22 mouse cellular contexts compared by ENCODE assay signal in genomic region chr4:83888459-83889054, GRCm38 (mm10).
DNase-seq lines count a peak whose midpoint lies in the region; ATAC-seq and TF ChIP-seq lines count a peak whose summit lies in the region.
"Had no signal": no experiment of that assay in that cellular context is flagged by ENCODE, and none has a peak within 500 bp of the region (broad histone marks: within the 10 kb centered on the region; RNA-seq: fewer than 3 reads in every experiment).

No protein-coding gene starts in this region.

- no peak for TF ChIP-seq EP300 in MEL (IDR thresholded peaks at IDR 0.05; ENCODE audit: low read depth in 1 of 2, low read length in 2 of 2)

- DNase-seq in MEL (ENCODE audit: low read depth, low spot score) = peak; percentile 27
- DNase-seq in forebrain, embryonic 14.5 days (ENCODE audit: low spot score) = no peak
- no peak for DNase-seq in layer of hippocampus, adult 11-12 months (ENCODE audit: low spot score)
- DNase-seq: adrenal gland, postnatal 10 days; cerebellum, adult 9-10 months; kidney, adult 9 months; kidney, postnatal 25 days; left cerebral cortex, postnatal 4 days; lung, adult 2 months had no signal

- no peak overlapping the region for H3K4me2 ChIP-seq in forebrain, embryonic 14.5 days (ENCODE audit: low read length)
- no peak overlapping the region for H3K4me2 ChIP-seq in midbrain, embryonic 13.5 days (replicated peaks)
- H3K4me2 ChIP-seq: forebrain, embryonic 15.5 days; intestine, embryonic 15.5 days; midbrain, embryonic 12.5 days had no signal

- peak overlapping the region; percentile 43; the same call in 1 of the 2 replicates for H3K9ac ChIP-seq in MEL (ENCODE audit: control insufficient read depth, low read depth, low read length, poor library complexity, severe bottlenecking)
- no peak overlapping the region for H3K9ac ChIP-seq in forebrain, embryonic 14.5 days (ENCODE audit: low read length)
- no peak overlapping the region for H3K9ac ChIP-seq in midbrain, embryonic 13.5 days (replicated peaks)
- H3K9ac ChIP-seq: forebrain, embryonic 15.5 days; intestine, embryonic 15.5 days; midbrain, embryonic 12.5 days had no signal

- TF ChIP-seq POLR2A in MEL (IDR thresholded peaks at IDR 0.05; ENCODE audit: control insufficient read depth in 1 of 2, insufficient read depth in 1 of 2, low read depth in 1 of 2, low read length in 2 of 2, poor library complexity in 1 of 2) = no peak

- H3K36me3 ChIP-seq in MEL (ENCODE audit: control insufficient read depth in 1 of 2, insufficient read depth in 2 of 2, low read length in 2 of 2) = no peaks in the 10 kb centered on the region
- no peaks in the 10 kb centered on the region for H3K36me3 ChIP-seq in forebrain, embryonic 14.5 days (ENCODE audit: control insufficient read depth, insufficient read depth, low read length)
- no peaks in the 10 kb centered on the region for H3K36me3 ChIP-seq in midbrain, embryonic 13.5 days
- H3K36me3 ChIP-seq: forebrain, embryonic 15.5 days; G1E; heart, embryonic 10.5 days; hindbrain, embryonic 10.5 days; intestine, embryonic 15.5 days; midbrain, embryonic 12.5 days had no signal

- TF ChIP-seq CTCF in MEL (IDR thresholded peaks at IDR 0.05 in 2 of 3, conservative IDR thresholded peaks at IDR 0.05 in 1 of 3; ENCODE audit: control insufficient read depth in 1 of 3, insufficient read depth in 1 of 3, low read depth in 2 of 3, low read length in 3 of 3, poor library complexity in 1 of 3, severe bottlenecking in 1 of 3) = no peak

- H3K4me1 ChIP-seq in MEL (ENCODE audit: control insufficient read depth in 1 of 2, insufficient read depth in 2 of 2, low read length in 2 of 2) = no peaks in the 10 kb centered on the region
- H3K4me1 ChIP-seq in forebrain, embryonic 14.5 days (ENCODE audit: control insufficient read depth, insufficient read depth, low read length) = no peaks in the 10 kb centered on the region
- H3K4me1 ChIP-seq in midbrain, embryonic 13.5 days (replicated peaks) = peaks cover 3% of the 10 kb centered on the region; the same call in 1 of the 2 replicates
- H3K4me1 ChIP-seq: forebrain, embryonic 15.5 days; heart, embryonic 10.5 days; intestine, embryonic 15.5 days; midbrain, embryonic 12.5 days had no signal

- H3K27me3 ChIP-seq in MEL (ENCODE audit: control insufficient read depth in 1 of 2, insufficient read depth in 2 of 2, low read length in 2 of 2) = no peaks in the 10 kb centered on the region
- no peaks in the 10 kb centered on the region for H3K27me3 ChIP-seq in forebrain, embryonic 14.5 days (replicated peaks; ENCODE audit: control insufficient read depth, insufficient read depth, low read length)
- no peaks in the 10 kb centered on the region for H3K27me3 ChIP-seq in midbrain, embryonic 13.5 days
- H3K27me3 ChIP-seq: forebrain, embryonic 15.5 days; intestine, embryonic 15.5 days; midbrain, embryonic 12.5 days had no signal

- H3K27ac ChIP-seq in MEL (ENCODE audit: control insufficient read depth, low read depth, low read length) = no peak overlapping the region
- no peak overlapping the region for H3K27ac ChIP-seq in forebrain, embryonic 14.5 days (ENCODE audit: low read depth, low read length)
- H3K27ac ChIP-seq in midbrain, embryonic 13.5 days = no peak overlapping the region
- H3K27ac ChIP-seq: forebrain, embryonic 15.5 days; heart, embryonic 10.5 days; hindbrain, embryonic 10.5 days; intestine, embryonic 15.5 days; midbrain, embryonic 12.5 days; stomach, postnatal 0 days had no signal

- 49% methylated on average over 13 of the region's 13 CpGs for WGBS in forebrain, embryonic 14.5 days
- 54% methylated on average over 13 of the region's 13 CpGs for WGBS in midbrain, embryonic 13.5 days

- peak; percentile 88 for ATAC-seq in common myeloid progenitor, adult 5-6 weeks (replicated peaks; ENCODE audit: low read depth, poor library complexity, severe bottlenecking)
- ATAC-seq in hematopoietic stem cell, adult 5-6 weeks (replicated peaks in 1 of 2; ENCODE audit: insufficient read depth in 1 of 2, low FRiP score in 2 of 2, low TSS enrichment in 1 of 2, low read depth in 1 of 2, poor library complexity in 2 of 2, severe bottlenecking in 2 of 2) = peak; percentile 80 to 83
- peak; percentile 80 for ATAC-seq in megakaryocyte progenitor cell, adult 5-6 weeks (replicated peaks; ENCODE audit: poor library complexity)
- ATAC-seq in forebrain, embryonic 14.5 days = no peak
- no peak for ATAC-seq in midbrain, embryonic 13.5 days
- ATAC-seq: forebrain, embryonic 15.5 days; hindbrain, embryonic 16.5 days; intestine, embryonic 15.5 days had no signal

- no peak for TF ChIP-seq RAD21 in MEL (IDR thresholded peaks at IDR 0.05; ENCODE audit: low read depth, low read length)

- H3K9me3 ChIP-seq in MEL (replicated peaks; ENCODE audit: insufficient read depth, low read length) = no peaks in the 10 kb centered on the region
- no peaks in the 10 kb centered on the region for H3K9me3 ChIP-seq in forebrain, embryonic 14.5 days (replicated peaks; ENCODE audit: control insufficient read depth, low read length)
- H3K9me3 ChIP-seq in midbrain, embryonic 13.5 days = no peaks in the 10 kb centered on the region
- H3K9me3 ChIP-seq: forebrain, embryonic 15.5 days; heart, embryonic 10.5 days; hindbrain, embryonic 10.5 days; intestine, embryonic 15.5 days; midbrain, embryonic 12.5 days had no signal

- H3K79me2 ChIP-seq in MEL (ENCODE audit: control insufficient read depth, insufficient read depth, low read length, poor library complexity) = no peaks in the 10 kb centered on the region

- H3K4me3 ChIP-seq in MEL (ENCODE audit: control insufficient read depth in 1 of 2, insufficient read depth in 1 of 2, low read depth in 2 of 2, low read length in 2 of 2) = peak overlapping the region; percentile 53 to 59
- no peak overlapping the region for H3K4me3 ChIP-seq in forebrain, embryonic 14.5 days (ENCODE audit: low read depth, low read length)
- H3K4me3 ChIP-seq in midbrain, embryonic 13.5 days (replicated peaks) = no peak overlapping the region
- H3K4me3 ChIP-seq: erythroblast, embryonic 14.5 days; forebrain, embryonic 15.5 days; heart, embryonic 10.5 days; hindbrain, embryonic 10.5 days; intestine, embryonic 15.5 days; midbrain, embryonic 12.5 days had no signal

TF ChIP-seq in MEL, 35 proteins besides CTCF, POLR2A, EP300 and RAD21:
- TF ChIP-seq SIN3A (IDR thresholded peaks at IDR 0.05; ENCODE audit: low read length) = no peak
- no peak for TF ChIP-seq TCF12 (IDR thresholded peaks at IDR 0.05; ENCODE audit: low read depth, low read length)
- TF ChIP-seq POLR2AphosphoS2 (IDR thresholded peaks at IDR 0.05; ENCODE audit: low read length) = no peak
- no peak for TF ChIP-seq CHD2 (IDR thresholded peaks at IDR 0.05; ENCODE audit: low read length)
- TF ChIP-seq TBP (IDR thresholded peaks at IDR 0.05; ENCODE audit: low read depth, low read length) = no peak
- no peak for TF ChIP-seq MYB (IDR thresholded peaks at IDR 0.05; ENCODE audit: low read depth, low read length)
- TF ChIP-seq USF1 (IDR thresholded peaks at IDR 0.05; ENCODE audit: low read depth, low read length) = no peak
- TF ChIP-seq ZKSCAN1 (IDR thresholded peaks at IDR 0.05; ENCODE audit: low read depth, low read length) = no peak
- TF ChIP-seq SMC3 (IDR thresholded peaks at IDR 0.05; ENCODE audit: low read depth, low read length) = no peak
- TF ChIP-seq NELFE (IDR thresholded peaks at IDR 0.05; ENCODE audit: low read depth, low read length) = no peak
- no peak for TF ChIP-seq HCFC1 (IDR thresholded peaks at IDR 0.05; ENCODE audit: low read depth, low read length)
- TF ChIP-seq USF2 (IDR thresholded peaks at IDR 0.05; ENCODE audit: borderline replicate concordance in 1 of 2, insufficient read depth in 1 of 2, low read depth in 1 of 2, low read length in 2 of 2) = no peak
- TF ChIP-seq BHLHE40 (IDR thresholded peaks at IDR 0.05; ENCODE audit: borderline replicate concordance, low read depth, low read length) = no peak
- no peak for TF ChIP-seq RCOR1 (IDR thresholded peaks at IDR 0.05; ENCODE audit: low read depth, low read length)
- TF ChIP-seq TAL1 (IDR thresholded peaks at IDR 0.05; ENCODE audit: low read length) = no peak
- TF ChIP-seq ETS1 (IDR thresholded peaks at IDR 0.05; ENCODE audit: low read depth, low read length) = no peak
- no peak for TF ChIP-seq KAT2A (conservative IDR thresholded peaks at IDR 0.05; ENCODE audit: low read depth, low read length)
- no peak for TF ChIP-seq ELF1 (IDR thresholded peaks at IDR 0.05; ENCODE audit: low read depth, low read length)
- no peak for TF ChIP-seq JUND (IDR thresholded peaks at IDR 0.05; ENCODE audit: low read depth, low read length)
- no peak for TF ChIP-seq ZMIZ1 (IDR thresholded peaks at IDR 0.05; ENCODE audit: low read depth, low read length)

Comparison
In these comparisons a context has a peak if more than half of its experiments do, and no peak if none do; other contexts are left out.
1. H3K4me3 ChIP-seq: peak in MEL (2 of 2); none in forebrain, embryonic 14.5 days (single experiment) and midbrain, embryonic 13.5 days (single experiment).
2. ATAC-seq: peak in common myeloid progenitor, adult 5-6 weeks (single experiment), hematopoietic stem cell, adult 5-6 weeks (2 of 2) and megakaryocyte progenitor cell, adult 5-6 weeks (single experiment); none in forebrain, embryonic 14.5 days (single experiment) and midbrain, embryonic 13.5 days (single experiment).